Mouse (Mus musculus) CD4-positive naive resting alpha-beta T cell, adult 76 days (primary cell): ENCODE measurements around the gene Dcdc2b. TPM values are rescaled to one million over a fixed set of nuclear protein-coding genes. Genes with fewer than 3 reads are reported as not detected.

ENCODE experiments used
- total RNA-seq: library from RNA; stranded (reverse); gene quantifications from one replicate; pipeline ENCODE4 v1.2.4, GENCODE M21; 2023

Gene Dcdc2b
- 3.7 TPM for total RNA-seq

DNA sequence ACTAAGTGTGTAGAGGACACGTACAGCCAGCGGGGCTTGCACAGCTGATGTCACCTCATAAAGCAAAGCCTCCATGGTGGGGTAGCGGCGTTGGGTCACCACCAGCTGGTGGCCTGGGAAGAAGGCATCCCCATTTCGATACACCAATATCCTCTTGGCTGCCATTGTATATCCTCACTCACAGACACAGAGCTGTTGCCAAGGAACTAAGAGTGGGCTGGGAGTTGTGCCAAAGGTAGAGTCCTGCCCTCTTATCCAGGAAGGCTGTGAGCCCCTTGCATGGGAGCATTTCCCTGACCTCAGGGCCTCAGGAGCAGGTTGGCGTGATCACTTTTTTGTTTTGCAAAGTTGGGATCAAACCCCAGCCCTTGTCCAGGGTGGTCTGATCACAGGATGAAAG, at the start of gene Dcdc2b:
Gene Dcdc2b, minus strand, starts transcription at position 165 of the 400 bp plus-strand sequence.

GRCm38 (mm10) chr4:129640638-129641467, 26.8 kb upstream of the Dcdc2b start, which contains the start of gene Txlna:
Txlna (minus strand) TSS chr4:129641065.

DNA sequence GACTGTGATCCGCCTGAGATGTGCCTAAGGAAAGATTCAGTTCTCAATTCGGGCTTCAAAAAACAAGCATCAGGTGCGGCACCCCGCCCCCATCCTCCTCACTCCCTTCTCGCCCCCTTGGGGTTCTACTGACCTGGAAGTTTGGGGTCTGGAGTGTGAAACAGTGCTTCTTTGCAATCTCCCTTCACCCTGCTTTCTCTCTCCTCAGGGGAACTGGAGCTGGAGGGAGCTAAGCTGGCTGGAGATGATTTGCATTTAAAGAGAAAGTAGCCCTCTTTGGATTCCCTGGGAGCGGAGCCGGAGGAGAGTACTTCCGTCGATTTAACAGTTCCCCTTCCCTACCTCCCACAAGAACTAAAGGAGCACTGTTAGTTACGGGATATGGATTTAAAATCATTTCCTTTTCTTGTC, 9.6 kb upstream of the Dcdc2b start, which contains the start of gene Ccdc28b:
Gene Ccdc28b, minus strand, starts transcription at position 267 of the 411 bp plus-strand sequence.

GRCm38 (mm10) chr4:129618786-129619691, 5.0 kb upstream of the Dcdc2b start, which contains the start of gene Iqcc:
Iqcc (minus strand) TSS chr4:129619099.

DNA sequence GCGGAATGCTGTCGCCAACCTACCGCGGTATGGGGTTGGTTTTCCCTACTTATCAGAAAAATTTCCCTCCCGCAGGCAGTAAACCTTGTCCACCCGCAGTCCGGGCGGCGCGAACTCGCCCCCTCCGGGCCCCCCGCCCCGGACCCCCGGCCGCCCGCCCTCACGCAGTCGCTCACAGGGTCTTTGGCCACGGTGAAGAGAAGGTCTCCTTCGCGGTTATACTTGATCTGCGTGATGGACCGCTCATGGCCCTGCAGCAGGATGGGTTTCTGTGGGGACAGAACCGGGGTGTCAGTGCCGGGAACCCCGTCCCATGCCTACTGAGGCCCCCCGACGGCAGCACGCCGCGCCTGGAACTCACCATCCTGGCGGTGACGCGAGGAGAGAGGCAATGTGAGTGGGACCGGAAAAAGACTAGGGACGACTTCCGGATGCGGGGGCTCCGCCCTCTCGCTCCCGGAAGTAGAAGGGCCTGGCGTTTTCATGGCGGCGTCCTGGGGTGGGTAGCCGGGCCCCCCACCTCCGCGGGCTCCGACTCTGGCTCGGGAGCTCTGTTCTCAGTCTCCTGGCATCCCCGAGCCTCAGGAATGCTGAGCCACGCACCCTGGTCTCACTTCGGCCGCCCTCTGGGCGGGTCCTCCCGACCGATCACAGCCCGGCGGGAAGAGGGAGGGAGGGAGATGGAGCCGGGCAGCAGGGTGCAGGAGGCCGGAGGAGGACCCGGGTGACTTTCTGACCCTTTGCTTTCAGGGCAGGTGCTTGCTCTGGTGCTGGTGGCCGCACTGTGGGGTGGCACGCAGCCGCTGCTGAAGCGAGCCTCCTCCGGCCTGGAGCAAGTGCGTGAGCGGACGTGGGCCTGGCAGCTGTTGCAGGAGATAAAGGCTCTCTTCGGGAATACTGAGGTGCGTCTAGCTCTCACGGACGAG, 13.6 kb downstream of the Dcdc2b start, which contains the start of the genes Eif3i and Tmem234:
Gene Eif3i, minus strand, starts transcription at position 416 of the 926 bp plus-strand sequence.
Gene Tmem234, plus strand, starts transcription at position 436 of the 926 bp plus-strand sequence.

GRCm38 (mm10) chr4:129578466-129578865, 35.6 kb downstream of the Dcdc2b start, which contains the start of gene Fam167b:
Fam167b (minus strand) TSS chr4:129578549.

GRCm38 (mm10) chr4:129573430-129573829, 40.6 kb downstream of the Dcdc2b start, which contains the start of gene Lck:
Lck (minus strand) TSS chr4:129573641.

Other genes with a start within 250 kb of the Dcdc2b start
- gene Zbtb8a, start 236.1 kb downstream of the Dcdc2b start, total RNA-seq = 1.8 TPM
- gene Zbtb8b, start 173.4 kb downstream of the Dcdc2b start, total RNA-seq = not detected
- 163 TPM for gene Bsdc1, start 152.7 kb downstream of the Dcdc2b start, total RNA-seq
- gene Tssk3, start 123.2 kb downstream of the Dcdc2b start, total RNA-seq = not detected
- 1.9 TPM for gene Fam229a, start 123.1 kb downstream of the Dcdc2b start, total RNA-seq
- gene Marcksl1, start 100.7 kb downstream of the Dcdc2b start, total RNA-seq = 19.7 TPM
- gene Hdac1, start 71.5 kb downstream of the Dcdc2b start, total RNA-seq = 127 TPM
- 749 TPM for gene Lck, start 40.6 kb downstream of the Dcdc2b start, total RNA-seq
- gene Fam167b, start 35.7 kb downstream of the Dcdc2b start, total RNA-seq = 1.2 TPM
- gene Eif3i, start 13.6 kb downstream of the Dcdc2b start, total RNA-seq = 173 TPM
- 173 TPM for gene Tmem234, start 13.6 kb downstream of the Dcdc2b start, total RNA-seq
- 17.3 TPM for gene Iqcc, start 4.8 kb upstream of the Dcdc2b start, total RNA-seq
- 6.2 TPM for gene Ccdc28b, start 9.7 kb upstream of the Dcdc2b start, total RNA-seq
- gene Txlna, start 26.8 kb upstream of the Dcdc2b start, total RNA-seq = 63.2 TPM
- 31.4 TPM for gene Kpna6, start 58.5 kb upstream of the Dcdc2b start, total RNA-seq
- gene Tmem39b, start 82.6 kb upstream of the Dcdc2b start, total RNA-seq = 13.0 TPM
- 126 TPM for gene Khdrbs1, start 128.0 kb upstream of the Dcdc2b start, total RNA-seq
- 326 TPM for gene Ptp4a2, start 197.0 kb upstream of the Dcdc2b start, total RNA-seq